Mouse (Mus musculus) brain, embryonic 14.5 days (tissue): ENCODE results near the gene Glb1l3. TPM values are rescaled to one million over a fixed set of nuclear protein-coding genes. Genes with fewer than 3 reads are reported as not detected.

Experiments
- DNase-seq: peaks from one replicate; pipeline ENCODE4 v3.0.0-alpha.2; 2011; ENCODE audit warnings: low read depth
- CTCF ChIP-seq: fragments of 200-500 bp; IDR thresholded peaks from 2 replicates; pipeline ENCODE4 v1.5.1; 2012; ENCODE audit warnings: inconsistent platforms, mild to moderate bottlenecking, moderate library complexity, borderline replicate concordance; ENCODE audit not compliant: insufficient read depth, insufficient read length; ENCODE audit errors: extremely low read depth
- POLR2A ChIP-seq: fragments of 200-500 bp; IDR thresholded peaks from 2 replicates; pipeline ENCODE4 v1.6.1; 2012; ENCODE audit warnings: mild to moderate bottlenecking, inconsistent platforms, borderline replicate concordance; ENCODE audit not compliant: poor library complexity, insufficient read depth, insufficient read length, severe bottlenecking; ENCODE audit errors: extremely low read depth
- polyA plus RNA-seq: library from polyadenylated mRNA; depleted of rRNA; stranded (reverse); fragments of >200 nt; gene quantifications from 2 replicates; pipeline ENCODE4 v1.2.3, GENCODE M21; 2012; rRNA removed

Gene Glb1l3
- polyA plus RNA-seq, 1 experiment: 0.11 TPM

- TF ChIP-seq CTCF: no peak
- TF ChIP-seq POLR2A: no peak
- no peak for DNase-seq
These were observed 82.3 kb downstream of the Glb1l3 start for GRCm38 (mm10) chr9:26778421-26778820.

DNA sequence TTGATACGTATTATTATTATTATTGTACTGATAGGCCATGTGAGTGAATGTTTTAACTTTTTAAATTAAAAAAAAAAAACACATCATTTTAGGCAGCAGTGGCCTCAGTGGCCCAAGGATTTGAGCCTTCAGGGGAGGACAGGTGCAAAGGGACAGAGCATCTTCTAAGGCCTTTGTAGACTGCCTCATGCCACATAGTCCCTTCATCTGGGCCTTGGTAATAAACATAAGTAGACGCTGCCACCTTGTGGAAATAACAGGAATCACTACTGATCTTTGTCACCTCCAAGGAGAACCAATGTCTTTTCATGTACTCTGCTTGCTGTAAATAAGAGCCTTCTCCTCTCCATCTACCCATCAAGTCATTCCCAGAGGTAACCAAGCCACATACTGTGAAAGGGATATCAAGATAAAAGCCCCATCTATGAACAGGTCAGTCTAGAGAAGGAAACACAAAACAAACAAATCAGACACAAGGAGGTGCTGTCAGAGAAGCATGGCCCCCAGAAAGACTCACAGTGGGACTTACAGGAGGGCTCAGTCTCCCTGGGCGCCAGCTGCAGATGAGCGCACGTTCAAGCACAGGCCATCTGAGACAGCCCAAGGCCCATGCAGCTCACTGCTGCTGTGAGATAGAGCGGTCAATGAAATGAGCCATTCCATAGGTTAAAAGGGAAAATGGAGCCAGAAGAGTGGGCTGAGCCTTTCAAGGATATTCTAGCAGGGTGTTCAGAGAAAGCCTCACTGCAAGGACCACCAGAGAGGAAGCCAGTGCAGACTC, 84.4 kb downstream of the Glb1l3 start:
- no peak for TF ChIP-seq POLR2A
- peak; percentile 71; the same call in 1 of the 2 replicates for TF ChIP-seq CTCF
- peak; percentile 90 for DNase-seq

- no peak for TF ChIP-seq CTCF
- no peak for TF ChIP-seq POLR2A
These were observed 85.0 kb downstream of the Glb1l3 start for GRCm38 (mm10) chr9:26775700-26776099.

GRCm38 (mm10) chr9:26768181-26768580, 92.5 kb downstream of the Glb1l3 start:
- DNase-seq: no peak
- no peak for TF ChIP-seq POLR2A

More at GRCm38 (mm10) chr9:26775700-26776099, 85.0 kb downstream of the Glb1l3 start:
- DNase-seq: no peak

Other genes with a start within 250 kb of the Glb1l3 start
- gene B3gat1, start 127.2 kb downstream of the Glb1l3 start, polyA plus RNA-seq: 226 and 262 TPM in 2 replicates
- gene Glb1l2, start 54.4 kb downstream of the Glb1l3 start, polyA plus RNA-seq: 3.3 and 3.5 TPM in 2 replicates
- gene Gm1110, start 62.2 kb upstream of the Glb1l3 start, polyA plus RNA-seq: 0.38 and 0.55 TPM in 2 replicates
- gene Acad8, start 138.7 kb upstream of the Glb1l3 start, polyA plus RNA-seq: 32.1 and 36.9 TPM in 2 replicates
- gene Thyn1, start 138.8 kb upstream of the Glb1l3 start, polyA plus RNA-seq: 59.2 and 67.0 TPM in 2 replicates
- gene Vps26b, start 169.2 kb upstream of the Glb1l3 start, polyA plus RNA-seq: 82.6 and 92.3 TPM in 2 replicates
- 28.9 and 40.8 TPM in 2 replicates for gene Ncapd3, start 169.3 kb upstream of the Glb1l3 start, polyA plus RNA-seq